Mouse (Mus musculus) G1E (cell line): ENCODE data around the gene Kng1.
"Not testable (repeated sequence)": the region's sequence is repeated elsewhere in the genome, so short reads cannot be mapped to it uniquely, and the experiment has no call there.

ENCODE experiments used
- CTCF ChIP-seq: IDR thresholded peaks from 2 replicates; pipeline ENCODE4 v1.5.1; 2012; ENCODE audit warnings: low read depth, low read length, inconsistent platforms, mixed read lengths
- POLR2AphosphoS5 ChIP-seq: IDR thresholded peaks from 2 replicates; pipeline ENCODE4 v1.6.1; 2012; ENCODE audit warnings: low read depth, low read length, inconsistent platforms; ENCODE audit not compliant: insufficient replicate concordance
- TAL1 ChIP-seq: conservative IDR thresholded peaks from 2 replicates; pipeline ENCODE4 v1.6.1; 2012; ENCODE audit warnings: low read depth, low read length, inconsistent platforms, mixed read lengths

GRCm38 (mm10) chr16:23098105-23098452, 40.4 kb downstream of the Kng1 start:
- TF ChIP-seq TAL1, CTCF, POLR2AphosphoS5: not testable (repeated sequence)
